Mouse (Mus musculus): ENCODE data around the gene Col9a2.
"Not testable (repeated sequence)": the region's sequence is repeated elsewhere in the genome, so short reads cannot be mapped to it uniquely, and the experiment has no call there.

The Col9a2 gene

DNA sequence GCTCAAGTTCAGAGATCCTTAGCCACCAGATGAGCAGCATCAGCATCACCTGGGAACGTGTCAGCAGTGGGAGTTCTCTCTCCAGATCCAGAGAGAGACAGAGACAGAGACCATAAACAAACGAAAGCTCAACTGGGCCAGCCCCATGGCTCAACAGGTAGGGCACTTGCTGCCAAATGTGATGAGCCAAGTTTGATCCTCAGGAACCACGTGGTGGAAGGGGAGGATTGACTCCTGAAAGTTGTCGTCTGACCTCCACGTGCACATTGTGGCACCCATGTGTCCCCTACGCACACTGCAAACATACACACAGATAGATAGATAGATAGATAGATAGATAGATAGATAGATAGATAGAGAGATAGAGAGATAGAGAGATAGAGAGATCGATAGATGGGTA is 15.7 kb upstream of the Col9a2 start:
- no peak for DNase-seq

DNA sequence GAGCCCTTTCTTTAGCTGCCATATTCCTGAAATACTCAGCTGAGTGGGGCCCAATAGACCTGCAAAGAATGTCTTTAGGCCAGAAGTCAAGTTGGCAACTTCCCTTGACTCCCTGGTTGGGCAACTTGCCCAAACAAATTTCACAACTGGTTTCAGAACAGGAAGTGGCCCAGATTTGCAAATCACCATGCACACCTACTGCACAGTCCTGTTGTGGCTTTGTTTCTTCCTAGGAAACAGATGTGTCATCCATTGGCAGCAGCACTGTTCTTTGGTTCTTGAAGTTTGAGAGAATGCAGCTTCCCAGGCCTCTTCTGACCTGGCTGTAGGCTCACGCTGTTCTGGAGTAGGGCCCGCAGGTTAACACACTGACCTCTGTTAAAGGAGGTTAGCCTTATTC is 15.2 kb upstream of the Col9a2 start:
- DNase-seq: peak; percentile 91

DNA sequence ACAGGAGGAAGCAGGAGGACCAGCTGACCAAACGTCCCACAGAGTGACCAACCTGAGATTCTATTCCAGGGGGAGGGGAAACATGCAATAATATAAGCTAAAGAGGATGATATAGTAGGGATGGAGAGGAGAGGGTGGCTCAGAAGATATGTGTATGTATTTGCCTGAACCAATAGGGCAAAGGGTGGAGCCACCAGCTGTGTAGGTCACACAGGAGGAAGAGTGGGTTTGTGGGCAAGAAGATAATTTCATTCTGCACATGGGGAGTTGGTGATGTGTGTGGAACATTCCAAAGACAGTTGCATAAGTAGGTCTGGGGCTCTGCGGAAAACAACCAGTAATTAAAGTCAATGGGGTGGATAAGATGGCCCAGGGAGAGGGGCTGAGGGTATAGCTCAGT is 13.5 kb upstream of the Col9a2 start:
- peak; percentile 38 for DNase-seq

DNA sequence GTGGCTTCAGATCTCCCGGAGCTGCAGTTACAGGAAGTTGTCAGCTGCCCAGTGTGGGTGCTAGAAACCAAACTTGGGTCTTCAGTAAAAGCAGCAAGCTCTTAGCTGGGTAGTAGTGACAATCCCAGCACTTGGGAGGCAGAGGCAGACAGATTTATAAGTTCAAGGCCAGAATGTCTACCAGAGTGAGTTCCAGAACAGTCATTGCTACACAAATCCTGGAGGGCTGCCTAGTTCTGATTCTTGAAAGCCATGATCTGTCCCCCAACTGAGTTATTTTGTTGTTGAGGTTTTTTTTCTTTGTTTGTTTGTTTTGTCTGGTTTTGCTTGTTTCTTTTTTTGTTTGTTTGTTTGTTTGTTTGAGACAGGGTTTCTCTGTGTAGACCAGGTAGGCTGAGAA is 11.0 kb upstream of the Col9a2 start:
- DNase-seq: no peak

DNA sequence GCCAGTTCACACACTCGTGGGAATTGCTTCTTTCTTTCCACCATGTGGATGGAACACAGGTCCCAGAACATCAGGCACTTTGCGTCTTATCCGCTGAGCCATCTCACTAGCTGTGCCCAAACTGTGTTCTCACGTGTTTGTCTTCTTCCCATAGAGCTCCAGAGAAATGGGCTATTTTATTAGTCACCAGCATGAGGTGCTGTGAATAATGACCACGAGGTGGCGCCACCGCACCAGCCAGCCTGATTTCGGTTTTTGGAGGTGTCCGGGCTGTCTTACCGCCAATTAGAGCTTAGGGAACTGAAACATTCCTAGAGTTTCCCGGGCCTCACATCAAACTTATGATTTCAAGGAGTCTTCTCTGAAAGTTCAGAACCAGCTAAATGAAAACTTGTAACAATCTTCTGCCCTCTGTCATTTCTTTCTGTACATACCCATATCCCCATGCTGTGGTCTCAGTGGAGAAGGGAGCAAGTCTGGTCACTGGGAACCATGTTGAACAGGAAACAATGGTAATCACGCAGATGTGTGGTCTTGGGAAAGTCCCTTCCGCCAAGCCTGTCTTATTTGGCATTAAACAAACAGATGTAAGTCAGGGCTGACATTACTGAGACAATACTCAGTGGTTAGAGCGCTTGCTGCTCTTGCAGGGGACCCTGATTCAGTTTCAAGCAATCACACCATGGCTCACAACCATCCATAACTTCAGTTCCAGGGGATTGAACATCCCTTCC is 10.4 kb upstream of the Col9a2 start:
- peak; percentile 70 for DNase-seq

DNA sequence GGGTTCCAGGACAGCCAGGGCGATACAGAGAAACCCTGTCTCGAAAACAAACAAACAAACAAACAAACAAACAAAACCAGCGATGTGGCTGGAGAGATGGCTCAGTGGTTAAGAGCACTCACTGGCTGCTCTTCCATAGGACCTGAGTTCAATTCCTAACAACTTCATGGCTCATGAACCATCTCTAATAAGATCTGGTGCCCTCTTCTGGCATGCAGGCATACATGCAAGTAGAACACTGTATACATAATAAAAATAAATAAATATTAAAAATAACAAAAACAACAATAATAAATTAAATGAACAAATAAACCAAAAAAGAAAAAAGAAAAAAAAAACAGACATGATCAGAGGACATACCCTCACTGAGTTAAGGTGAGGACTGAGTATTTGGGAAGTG is 9.6 kb upstream of the Col9a2 start:
- no peak for DNase-seq

DNA sequence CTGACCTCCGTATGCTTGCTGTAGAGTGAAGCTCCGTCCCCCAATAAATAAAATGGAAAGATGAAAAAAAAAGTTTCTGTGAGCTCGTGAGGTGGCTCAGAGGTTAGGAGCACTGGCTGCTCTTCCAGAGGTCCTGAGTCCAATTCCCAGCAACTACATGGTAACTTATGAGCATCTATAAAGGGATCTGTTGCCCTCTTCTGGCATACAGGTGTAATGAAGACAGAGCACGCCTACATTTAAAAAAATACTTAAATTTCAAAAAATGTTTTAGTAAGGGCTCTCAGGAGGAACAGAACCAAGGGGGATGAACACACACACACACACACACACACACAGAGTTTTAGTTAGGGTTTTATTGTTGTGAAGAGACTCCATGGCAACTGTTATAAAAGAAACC is 7.7 kb upstream of the Col9a2 start:
- DNase-seq: no peak

DNA sequence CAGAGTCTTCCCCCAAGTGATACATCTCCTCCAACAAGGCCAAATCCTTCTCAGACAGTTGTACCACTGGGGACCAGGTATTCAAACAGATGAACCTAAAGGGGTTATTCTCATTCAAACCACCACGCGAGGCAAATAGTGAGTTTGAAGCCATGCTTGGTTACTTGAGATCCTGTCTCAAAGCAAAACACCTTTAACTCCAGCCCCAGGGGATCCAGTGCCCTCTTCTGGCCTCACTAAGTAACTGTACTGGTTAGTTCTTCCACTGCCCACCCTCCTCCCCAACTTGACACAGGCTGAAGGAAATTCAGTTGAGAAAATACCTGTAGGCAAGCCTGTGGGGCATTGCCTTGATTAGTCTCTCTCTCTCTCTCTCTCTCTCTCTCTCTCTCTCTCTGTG is 6.2 kb upstream of the Col9a2 start:
- no peak for DNase-seq

DNA sequence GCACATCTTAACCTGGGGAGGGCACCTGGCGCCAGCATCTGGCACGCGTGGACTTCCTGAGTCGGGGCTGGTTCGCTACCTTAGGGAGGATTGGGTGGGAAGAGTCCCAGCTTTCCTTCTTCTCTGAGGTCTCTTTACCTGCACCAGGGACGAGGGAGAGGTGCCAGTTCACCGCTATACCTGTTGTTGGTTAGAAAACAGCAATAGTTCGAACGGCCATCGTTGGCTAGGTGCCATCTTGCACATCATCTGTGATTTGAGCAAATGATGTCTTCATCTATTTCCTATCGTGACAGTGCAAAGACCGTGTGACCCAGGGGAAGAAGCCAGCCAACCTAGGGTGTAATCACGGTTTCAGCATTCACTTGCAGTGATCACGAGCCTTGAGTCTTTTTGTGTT is 1.1 kb downstream of the Col9a2 start:
- no peak for DNase-seq

DNA sequence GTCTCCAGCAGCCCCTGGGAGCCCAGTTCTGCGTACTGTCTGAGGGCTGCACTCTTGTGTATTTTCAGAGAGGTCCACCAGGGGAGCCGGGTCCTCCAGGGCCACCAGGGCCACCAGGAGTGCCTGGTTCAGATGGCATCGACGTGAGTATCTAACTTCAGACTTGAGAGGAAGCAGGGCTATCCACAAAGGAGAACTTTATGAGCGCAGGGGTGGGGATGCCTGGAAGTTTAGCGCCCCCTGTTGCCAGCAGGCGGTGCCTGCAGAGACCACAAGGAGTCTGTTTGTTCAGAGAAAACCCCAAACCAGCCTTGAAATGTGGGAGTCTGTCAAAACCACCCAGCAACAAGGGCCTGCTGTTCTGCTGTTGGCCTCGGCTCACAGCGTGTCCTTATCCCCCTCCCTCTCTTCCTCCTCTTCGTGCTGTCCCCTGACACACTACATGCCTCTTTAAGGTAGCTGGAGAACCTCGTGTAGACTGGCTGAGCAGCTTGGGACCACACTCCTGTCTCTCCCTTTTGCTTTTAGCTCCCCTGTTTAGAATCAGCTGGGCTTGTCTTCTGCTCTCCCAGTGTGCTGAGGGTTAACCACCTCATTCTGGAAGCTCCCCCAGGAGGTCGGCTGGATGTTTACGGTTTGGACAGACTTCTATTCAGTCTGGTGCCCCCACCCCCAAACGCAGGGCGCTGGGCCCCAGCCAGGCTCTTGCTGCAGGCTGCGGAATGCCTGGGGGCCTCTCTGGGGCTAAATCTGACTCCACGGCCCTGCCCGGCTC is 1.9 kb downstream of the Col9a2 start:
- DNase-seq: peak; percentile 78

DNA sequence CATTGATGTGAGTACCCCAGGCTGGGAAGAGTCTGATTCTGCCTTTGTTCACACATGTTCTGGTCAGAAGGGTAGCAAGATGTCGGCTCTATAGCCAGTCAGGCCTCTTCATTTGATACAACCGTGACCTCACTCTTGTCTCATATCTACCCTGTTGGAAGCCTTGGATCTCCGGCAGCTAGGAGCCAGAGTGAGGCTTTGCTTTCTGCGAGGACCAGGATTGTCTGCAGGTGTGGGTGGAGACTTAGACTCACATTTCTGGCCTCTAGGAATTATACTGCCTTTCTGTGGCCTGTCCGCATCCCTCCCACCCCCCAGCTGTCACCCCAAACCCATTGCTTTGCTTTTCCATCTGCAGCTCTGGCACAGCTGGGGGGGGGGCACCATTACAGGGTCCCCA is 3.3 kb downstream of the Col9a2 start:
- no peak for DNase-seq

DNA sequence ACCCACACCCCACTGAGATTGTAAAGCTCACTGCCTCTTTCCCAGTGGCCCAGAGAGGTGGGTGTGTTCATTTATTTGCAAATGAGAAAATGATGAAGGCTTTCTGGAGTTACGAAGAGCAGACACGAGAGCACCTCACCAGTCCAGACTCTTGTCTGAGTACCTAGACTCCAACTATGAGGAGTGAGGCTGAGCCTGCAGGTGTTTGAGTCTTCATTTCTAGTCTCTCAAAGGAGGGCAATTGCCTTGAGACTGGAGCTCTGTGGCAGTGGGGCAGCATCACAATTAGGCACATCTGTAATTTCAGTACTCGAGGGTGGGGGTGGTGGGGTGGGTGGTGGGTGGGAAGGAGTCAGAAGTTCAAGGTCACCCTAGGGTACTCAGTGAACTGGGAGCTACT is 3.8 kb downstream of the Col9a2 start:
- no peak for DNase-seq

DNA sequence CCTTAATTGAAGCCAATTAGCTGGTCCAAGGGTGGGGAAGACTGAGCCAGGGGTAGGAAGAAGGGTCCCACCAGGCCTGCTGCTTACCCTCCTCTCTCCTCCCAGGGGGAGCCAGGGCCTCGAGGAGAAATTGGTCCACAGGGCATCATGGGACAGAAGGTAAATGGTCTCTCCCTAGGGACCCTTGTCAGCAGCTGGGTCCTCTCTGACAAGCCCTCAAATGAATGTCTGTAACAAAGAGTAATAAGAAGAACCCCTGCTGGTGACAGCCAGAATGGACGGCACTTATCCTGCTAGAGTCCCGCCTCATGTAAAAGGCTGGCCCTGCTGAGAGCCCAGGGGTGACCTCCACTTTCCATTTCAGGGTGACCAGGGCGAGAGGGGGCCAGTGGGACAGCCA is 12.7 kb downstream of the Col9a2 start:
- no peak for DNase-seq

DNA sequence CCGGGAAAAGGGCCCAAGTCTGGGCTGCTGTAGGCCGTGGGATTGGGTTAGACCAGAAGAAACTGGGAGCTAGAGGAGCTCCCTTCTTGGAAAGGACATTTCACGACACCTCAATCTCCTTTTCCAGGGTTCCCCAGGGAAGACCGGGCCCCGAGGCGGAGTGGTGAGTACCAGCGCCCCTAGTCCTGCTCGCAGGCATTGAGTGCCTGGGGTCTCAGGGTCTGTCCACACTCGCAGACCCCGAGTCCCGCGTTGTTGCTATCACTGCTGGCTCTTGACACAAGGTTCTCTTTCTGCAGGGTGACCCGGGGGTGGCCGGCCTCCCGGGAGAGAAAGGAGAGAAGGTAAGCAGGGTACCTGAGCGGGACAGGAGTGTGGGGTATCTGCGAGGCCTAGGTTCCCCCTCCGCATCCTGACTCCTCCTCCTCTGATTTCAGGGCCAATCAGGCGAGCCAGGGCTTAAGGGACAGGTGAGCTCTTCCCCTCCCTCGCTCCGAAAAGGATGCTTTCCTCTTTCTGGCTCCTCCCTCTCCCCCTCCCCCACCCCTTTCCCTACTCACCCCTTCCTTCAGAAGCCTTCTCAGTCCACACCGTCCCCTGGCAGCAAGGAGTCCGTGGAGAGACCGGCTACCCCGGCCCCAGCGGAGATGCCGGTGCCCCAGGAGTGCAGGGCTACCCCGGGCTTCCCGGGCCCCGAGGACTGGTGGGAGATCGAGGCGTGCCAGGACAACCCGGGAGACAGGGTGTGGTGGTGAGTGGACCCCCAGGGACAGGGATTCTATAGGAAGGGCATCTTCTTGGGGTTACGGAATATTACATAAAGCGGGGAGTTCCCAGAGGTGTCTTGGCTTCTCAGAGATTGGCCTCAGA is 13.5 kb downstream of the Col9a2 start:
- DNase-seq: no peak

DNA sequence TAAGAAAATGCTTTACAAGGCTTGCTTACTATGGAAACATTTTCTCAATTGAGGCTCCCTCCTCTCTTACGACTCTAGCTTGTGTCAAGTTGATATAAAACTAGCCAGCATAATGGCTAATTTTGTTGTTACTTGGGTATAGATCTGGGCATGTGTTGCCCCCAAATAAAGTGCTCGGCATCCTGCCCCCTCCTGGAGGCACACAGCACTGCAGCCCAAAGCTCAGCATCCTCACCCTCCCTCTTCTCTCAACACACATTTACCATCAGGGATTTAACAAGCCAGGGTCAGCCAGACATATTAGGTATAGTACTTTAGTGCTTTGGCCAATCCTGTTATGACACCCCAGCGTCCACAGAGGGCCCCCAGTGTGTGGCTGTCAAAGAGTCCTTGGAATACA is 17.2 kb downstream of the Col9a2 start:
- no peak for DNase-seq

DNA sequence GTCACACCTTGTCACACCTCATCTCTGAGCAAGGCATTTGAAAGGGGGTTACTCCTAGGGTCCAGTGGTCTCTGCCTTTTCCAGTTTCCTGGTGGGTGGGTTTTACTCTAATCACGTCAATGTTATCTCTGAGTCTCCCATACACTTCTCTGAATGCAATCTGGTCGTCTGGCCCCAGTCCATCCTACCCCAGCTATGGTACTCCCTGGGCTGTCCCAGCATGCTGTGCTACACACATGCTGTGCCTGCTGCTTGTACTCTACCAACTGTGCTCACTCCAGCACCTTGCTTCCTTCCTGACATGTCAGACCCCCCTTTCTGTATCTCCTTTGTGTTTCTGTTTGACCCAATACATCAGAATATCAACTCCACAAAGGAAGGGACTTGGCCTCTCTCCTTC is 17.8 kb downstream of the Col9a2 start:
- DNase-seq: no peak

DNA sequence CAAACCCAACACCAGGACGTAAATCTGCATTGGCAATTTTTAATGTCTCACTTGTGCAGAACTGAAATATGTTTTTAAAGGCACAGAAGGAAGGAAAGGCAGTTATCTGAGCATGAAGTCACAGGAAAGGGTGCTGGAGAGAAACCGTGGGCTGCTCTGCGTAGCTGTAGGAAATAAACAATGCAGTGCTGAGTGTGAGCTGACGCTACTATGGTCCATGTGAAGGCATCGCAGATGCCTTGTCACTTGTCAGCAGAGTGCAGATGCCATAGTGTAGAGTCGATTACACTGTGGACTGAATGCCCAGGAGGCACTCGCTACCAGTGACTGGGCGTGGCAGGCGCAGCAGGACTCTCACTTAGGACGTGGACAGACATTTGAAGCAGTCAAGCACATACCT is 20.0 kb downstream of the Col9a2 start:
- DNase-seq: not testable (repeated sequence)

DNA sequence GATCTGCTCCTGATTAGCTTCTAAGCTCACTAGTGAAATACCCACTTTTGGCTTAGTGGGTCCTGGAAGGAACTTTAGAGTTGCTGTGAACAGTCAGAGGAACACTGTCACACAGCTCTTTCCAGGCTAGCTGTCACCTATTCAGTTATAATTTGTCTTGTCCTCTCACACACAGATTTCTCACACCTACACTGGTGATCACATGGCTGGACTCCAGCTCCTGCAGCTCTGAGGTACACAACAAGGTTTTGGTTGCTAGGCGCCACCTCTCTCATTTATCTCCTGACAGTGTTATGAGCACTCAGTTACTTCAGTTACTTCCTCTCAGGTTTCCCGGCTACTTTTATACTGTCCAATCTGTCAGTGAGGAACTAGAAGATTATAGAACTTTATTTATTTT is 26.2 kb downstream of the Col9a2 start:
- DNase-seq: no peak

DNA sequence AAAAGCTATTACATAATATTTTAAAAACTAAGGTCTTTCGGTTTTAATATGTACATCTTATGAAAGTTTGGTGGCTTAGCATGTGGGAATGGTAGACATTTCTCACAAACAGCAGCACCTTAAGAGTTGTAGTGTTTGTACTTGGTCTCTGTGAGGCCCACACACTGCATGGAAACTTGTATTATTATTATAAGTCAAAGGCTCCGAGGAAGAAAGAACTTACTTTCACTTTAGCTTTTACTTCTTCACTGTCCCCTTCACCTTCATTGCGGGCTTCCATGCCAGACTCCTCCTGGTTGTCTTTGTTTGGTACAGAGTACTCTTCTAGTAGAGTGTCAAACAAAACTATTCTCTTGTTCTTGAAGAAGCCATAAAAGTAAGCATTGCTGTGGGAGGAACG is 35.1 kb downstream of the Col9a2 start:
- DNase-seq: no peak

DNA sequence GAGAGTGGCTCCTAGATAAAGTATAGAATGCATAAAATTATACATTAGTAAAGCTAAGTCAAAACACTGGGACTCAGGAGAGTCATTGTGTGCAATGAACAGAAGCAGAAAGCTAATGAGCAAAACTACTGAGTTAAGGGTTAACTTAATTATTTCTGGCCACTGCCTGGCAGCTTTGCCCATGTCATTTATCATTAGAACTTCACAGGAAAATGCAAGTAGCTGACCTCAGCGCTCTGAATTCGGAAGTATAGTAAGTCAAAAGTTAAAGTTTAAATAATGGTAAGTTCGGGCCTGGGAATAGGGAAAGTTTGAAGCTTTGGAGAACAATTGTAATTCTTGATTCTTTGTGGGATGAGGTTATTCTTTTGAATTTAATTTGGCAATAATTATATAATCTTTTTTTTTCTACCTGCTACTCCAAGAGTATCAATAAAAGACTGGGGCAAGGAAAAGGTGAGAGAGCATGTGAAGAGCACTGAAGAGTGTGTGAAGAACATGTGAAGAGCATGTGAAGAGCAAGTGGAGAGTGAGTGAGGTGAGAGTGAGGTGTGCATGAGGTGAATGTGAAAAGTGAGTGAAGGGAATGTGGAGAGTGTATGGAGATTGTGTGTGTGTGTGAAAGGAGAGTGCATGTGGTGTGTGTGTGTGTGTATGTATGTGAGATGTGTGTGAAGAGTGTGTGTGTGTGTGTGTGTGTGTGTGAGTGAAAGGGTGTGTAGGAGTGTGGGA is 38.9 kb downstream of the Col9a2 start:
- DNase-seq: no peak

DNA sequence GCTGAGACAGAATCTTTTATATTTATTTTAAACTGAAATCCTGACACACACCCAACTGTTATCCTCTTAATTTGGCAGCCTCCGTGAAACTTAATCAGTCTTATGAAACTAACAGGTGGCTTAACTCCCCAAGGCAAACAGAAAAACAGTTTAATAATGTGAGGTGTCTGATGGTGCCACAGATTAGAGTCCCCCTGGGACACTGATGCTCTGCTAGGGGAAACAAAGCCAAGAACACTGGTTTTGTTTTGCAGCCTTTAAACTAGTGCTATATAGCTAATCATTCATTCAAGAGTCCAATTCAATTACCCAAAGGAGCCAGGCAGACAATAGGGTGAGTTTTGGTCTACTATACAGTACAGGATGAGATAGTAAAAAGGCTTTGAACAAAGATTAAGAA is 41.2 kb downstream of the Col9a2 start:
- DNase-seq: no peak

DNA sequence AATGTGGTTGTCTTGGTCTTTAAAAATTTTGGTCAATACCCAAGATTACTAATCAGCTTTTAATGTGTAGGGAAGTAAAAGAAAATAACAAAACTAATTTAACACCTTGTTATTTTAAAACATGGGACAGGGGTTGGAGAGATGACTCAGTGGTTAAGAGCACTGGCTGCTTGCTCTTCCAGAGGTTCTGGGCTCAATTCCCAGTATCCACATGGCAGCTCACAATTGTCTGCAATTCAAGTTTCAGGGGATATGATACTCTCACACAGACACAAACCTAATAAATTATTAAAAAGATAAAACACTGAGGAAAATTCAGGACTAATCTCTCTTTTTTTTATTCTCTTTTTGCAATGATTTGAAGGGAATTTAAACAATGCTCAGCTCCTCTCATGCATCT is 45.3 kb downstream of the Col9a2 start:
- DNase-seq: no peak

DNA sequence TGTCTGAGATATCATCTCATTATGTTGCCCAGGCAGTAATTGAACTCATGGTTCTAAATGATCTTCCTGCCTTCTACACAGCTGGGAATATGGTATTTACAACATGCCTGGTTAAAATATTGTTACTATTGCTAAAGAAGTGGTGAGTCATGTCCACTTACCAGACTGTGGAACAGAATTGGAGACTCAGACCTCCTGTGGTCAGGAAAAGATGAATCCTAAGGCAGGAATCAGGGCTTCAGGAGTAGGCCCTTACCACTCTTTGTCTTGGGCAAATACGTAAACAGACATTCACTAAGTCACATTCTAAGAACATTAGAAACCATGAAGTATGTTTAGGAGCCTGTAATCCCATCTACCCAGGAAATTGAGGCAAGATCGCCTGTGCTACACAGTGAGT is 49.5 kb downstream of the Col9a2 start:
- DNase-seq: no peak

All from lung, postnatal 36 days (tissue).